Mouse (Mus musculus) T-cell, adult 66 days (primary cell): Measurements from ENCODE around the gene Cog7. TPM values are rescaled to one million over a fixed set of nuclear protein-coding genes. Genes with fewer than 3 reads are reported as not detected.

Experiments
- total RNA-seq, 2 experiments: library from RNA; stranded (reverse); gene quantifications; 3 replicates in 1 of 2; 4 replicates in 1 of 2; pipeline ENCODE4 v1.2.4; 2023

Gene Cog7
- 10 to 100 TPM; 10.2 to 10.3 TPM for total RNA-seq

DNA sequence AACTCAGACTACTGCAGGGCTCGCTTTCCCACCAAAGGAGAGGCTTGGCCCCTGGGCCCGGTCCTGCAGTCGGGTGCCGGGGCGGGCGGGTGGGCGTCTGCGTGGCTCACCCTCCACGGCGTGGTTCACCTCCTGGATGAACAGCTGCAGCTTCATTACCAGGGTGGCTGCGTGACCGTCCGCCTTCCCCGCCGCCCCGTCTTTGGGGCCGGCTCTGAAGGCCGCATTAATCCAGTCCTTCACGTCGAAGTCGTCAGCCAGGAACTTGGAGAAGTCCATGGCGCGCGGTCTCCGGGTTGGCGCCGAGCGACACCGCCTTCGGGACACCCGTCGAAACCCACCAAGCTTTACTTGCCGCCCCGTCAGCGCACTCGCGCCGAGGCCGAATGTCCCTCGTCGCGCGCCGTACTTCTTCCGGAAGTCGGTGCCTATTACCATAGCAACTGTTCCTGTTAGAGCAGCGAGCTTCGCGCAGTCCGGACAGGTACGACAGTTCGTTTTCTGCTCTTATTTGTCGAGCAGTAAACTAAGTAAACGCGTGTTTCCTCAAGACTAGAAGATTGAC is at the start of gene Cog7:
Cog7 (minus strand) TSS at position 405 of the 565 bp plus-strand sequence.

DNA sequence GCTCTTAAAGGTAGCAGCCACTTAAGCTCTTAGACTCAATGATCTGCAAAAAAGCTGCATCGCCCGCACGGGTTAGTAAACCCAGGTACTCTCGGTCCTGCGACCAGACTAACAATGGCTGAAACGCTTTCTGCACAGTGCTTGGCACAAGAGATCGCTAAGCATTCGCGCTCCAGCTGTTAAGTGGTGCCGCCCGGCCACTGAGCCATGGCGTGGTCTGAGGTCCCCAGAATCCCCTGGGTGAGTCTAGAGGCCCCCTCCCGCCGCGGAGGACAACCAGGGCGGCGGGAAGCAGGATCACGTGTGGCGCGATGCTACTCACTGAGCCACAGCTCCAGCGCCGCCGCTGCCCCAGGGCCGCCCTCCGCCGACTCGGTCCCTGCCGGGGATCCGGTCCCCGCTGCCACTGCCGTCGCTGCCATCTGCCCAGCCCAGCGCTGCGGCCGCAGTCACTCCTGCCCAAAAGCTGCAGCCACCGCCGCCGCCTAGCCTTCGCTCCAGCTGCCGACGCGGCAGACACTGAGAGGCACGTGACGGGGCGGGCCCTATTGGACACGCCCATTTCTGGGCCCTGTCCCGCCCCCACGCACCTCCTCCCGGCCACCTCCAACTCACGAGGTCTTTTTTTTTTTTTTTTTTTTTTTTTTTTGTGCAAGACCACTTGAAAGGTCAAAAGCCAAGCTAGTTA is 39.3 kb upstream of the Cog7 start, which contains the start of gene Gga2:
Gga2 (minus strand) TSS at position 556 of the 688 bp plus-strand sequence.

DNA sequence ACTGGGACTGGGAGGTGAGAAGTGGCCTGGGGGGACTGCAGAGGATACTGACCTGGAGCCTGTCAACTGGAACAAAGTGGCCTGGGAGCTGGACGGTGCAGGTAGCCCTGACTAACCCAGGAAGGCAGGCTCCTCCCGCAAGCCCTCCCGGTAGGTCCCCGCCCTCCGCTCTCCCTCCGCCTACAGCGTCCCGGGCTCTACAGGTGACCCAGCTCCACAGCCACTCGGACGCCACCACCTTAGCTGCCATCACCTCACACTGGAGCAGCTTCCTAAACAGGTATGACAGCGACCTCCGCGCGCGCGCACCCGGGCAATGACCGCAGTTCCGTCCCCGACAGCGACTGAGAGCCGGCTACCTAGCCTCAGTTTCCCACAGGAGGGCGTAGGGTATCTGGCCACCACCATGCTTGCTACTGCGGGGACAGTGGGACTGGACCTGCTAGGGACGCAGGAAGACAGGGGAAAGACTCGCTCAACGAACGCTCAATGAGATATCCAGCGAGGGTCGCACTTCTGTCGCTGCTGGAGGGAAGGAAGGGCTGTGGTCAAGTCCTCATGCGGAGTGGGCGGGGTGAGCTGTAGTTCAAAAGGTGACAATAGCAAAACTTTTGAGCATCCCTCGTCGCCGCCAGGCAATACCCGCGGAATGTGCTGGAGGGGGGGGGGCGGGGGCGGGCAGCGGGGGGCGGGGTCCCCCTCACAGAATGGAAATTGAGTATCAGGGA is 116.5 kb downstream of the Cog7 start, which contains the start of gene Scnn1b:
Scnn1b (plus strand) TSS at position 181 of the 728 bp plus-strand sequence.

Other genes starting within 250 kb of the Cog7 start
- gene Scnn1g, start 247.2 kb downstream of the Cog7 start, total RNA-seq = not detected
- gene Scnn1b, start 116.7 kb downstream of the Cog7 start, total RNA-seq = not detected
- gene Gga2, start 39.5 kb upstream of the Cog7 start, total RNA-seq = 10 to 100 TPM; 13.0 to 13.1 TPM
- gene Ubfd1, start 85.5 kb upstream of the Cog7 start, total RNA-seq = 10 to 100 TPM; 45.8 to 48.6 TPM
- gene Ears2, start 85.6 kb upstream of the Cog7 start, total RNA-seq = 10 to 100 TPM; 22.5 to 22.6 TPM
- gene Ndufab1, start 120.2 kb upstream of the Cog7 start, total RNA-seq = 10 to 100 TPM; 76.2 to 90.1 TPM
- 1 to 10 TPM; 5.9 to 6.1 TPM for gene Palb2, start 151.3 kb upstream of the Cog7 start, total RNA-seq
- gene Dctn5, start 151.3 kb upstream of the Cog7 start, total RNA-seq = 10 to 100 TPM; 78.6 to 82.0 TPM
- gene Plk1, start 177.7 kb upstream of the Cog7 start, total RNA-seq = 1 to 10 TPM; 6.9 to 8.6 TPM
- gene Ern2, start 204.5 kb upstream of the Cog7 start, total RNA-seq = not detected
- 1 to 10 TPM in 1 of 2 experiments, not detected in 1; 2.2 TPM for gene Chp2, start 237.8 kb upstream of the Cog7 start, total RNA-seq